Mouse (Mus musculus): ENCODE measurements at regions not wholly inside any gene's neighbourhood (a gene's known extent, or its start where the extent isn't known, plus 50 kb on each side); places are given as distances from the start of the nearest gene placed in this dataset.
A peak's percentile ranks its signal among the peaks of the same experiment; 100 is the strongest.

DNA sequence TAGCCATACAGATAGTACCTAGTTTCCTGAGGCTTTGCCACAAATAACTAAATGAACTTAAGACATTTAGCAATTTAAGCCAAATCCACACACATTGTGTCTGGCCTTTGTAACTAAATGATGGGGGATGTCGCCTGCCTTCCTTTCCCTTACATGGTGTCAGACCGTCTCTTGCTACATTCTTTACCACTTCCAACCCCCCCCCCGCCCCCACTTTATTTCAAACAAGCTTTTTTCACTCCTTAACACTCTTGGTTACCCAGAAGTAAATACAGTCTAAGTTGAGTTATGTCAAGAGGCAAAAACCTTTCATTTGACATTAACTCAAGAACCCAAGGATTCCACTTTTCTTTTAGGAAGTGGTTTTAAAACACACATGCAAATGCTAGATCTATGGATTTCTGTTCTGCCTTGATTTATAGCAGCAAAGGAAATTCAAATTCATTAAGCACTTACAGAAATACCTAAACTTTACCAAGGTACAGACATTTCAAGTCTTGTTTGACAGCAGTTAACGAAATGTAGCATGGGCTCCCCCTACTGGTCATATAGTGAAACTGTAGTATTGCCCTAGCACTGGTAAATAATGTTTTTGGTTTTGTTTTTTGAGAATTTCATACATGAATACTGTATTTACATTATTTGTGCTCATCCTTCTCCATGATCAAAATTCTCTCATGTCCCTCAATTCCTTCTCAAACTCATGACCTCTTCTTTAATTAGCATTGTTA is 80.8 kb downstream of the Avpr1a start:
- ATAC-seq, result no peak
- no peaks in the 10 kb centered on the region for H3K9me3 ChIP-seq (ENCODE audit: control insufficient read depth)
- H3K4me1 ChIP-seq (replicated peaks; ENCODE audit: control insufficient read depth, insufficient read depth, low read length), result no peaks in the 10 kb centered on the region
- H3K36me3 ChIP-seq (ENCODE audit: control insufficient read depth, insufficient read depth), result no peaks in the 10 kb centered on the region
- H3K4me3 ChIP-seq (ENCODE audit: low read depth, low read length), result no peak overlapping the region
- no peak overlapping the region for H3K9ac ChIP-seq (ENCODE audit: low read depth, low read length)
- no peaks in the 10 kb centered on the region for H3K27me3 ChIP-seq (replicated peaks; ENCODE audit: control insufficient read depth, insufficient read depth, low read length)
- no peak overlapping the region for H3K4me2 ChIP-seq (replicated peaks; ENCODE audit: low read depth)
- 28% methylated on average over 4 of the region's 4 CpGs for WGBS
- peak; percentile 92 for TF ChIP-seq CTCF (IDR thresholded peaks at IDR 0.05; ENCODE audit: low read depth)
- no peak overlapping the region for H3K27ac ChIP-seq (ENCODE audit: low read depth, low read length)

DNA sequence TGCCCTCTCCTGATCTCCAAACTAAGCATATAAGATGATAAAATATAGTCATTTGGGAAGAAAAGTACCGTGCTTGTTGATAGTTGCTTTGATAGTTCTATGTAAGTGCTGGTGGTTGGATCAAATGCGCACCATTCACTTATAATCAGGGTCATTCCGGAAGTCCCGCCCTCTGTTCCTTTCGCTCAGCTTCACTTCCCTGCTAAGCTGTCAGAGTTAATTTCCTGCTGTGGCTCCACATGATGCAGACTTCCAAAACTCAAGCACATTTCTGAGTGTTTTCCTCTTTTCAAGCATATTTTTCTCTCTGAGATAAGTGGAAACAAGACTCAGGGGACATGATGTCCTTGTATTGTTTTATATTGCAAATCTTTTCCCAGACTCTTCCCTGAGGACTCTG is 86.4 kb downstream of the Avpr1a start:
- H3K27ac ChIP-seq (ENCODE audit: low read depth, low read length), result no peak overlapping the region

GRCm38 (mm10) chr10:122535137-122535536 is 86.8 kb downstream of the Avpr1a start:
- Histone ChIP-seq H3K27ac (ENCODE audit: low read depth, low read length) (no peak overlapping the region), H3K4me1 (replicated peaks; ENCODE audit: control insufficient read depth, insufficient read depth, low read length) (no peaks in the 10 kb centered on the region), H3K4me3 (ENCODE audit: low read depth, low read length) (no peak overlapping the region), H3K36me3 (ENCODE audit: control insufficient read depth, insufficient read depth) (no peaks in the 10 kb centered on the region), H3K27me3 (replicated peaks; ENCODE audit: control insufficient read depth, insufficient read depth, low read length) (no peaks in the 10 kb centered on the region), H3K9me3 (ENCODE audit: control insufficient read depth) (no peaks in the 10 kb centered on the region), H3K9ac (ENCODE audit: low read depth, low read length) (no peak overlapping the region), H3K4me2 (replicated peaks; ENCODE audit: low read depth) (no peak overlapping the region)
- no peak for TF ChIP-seq CTCF (IDR thresholded peaks at IDR 0.05; ENCODE audit: low read depth)
- WGBS, result 55% methylated on average over 5 of the region's 5 CpGs
- ATAC-seq, result no peak

More for the DNA sequence above, 86.4 kb downstream of the Avpr1a start:
- TF ChIP-seq CTCF (IDR thresholded peaks at IDR 0.05; ENCODE audit: low read depth), result no peak
- H3K27me3 ChIP-seq (replicated peaks; ENCODE audit: control insufficient read depth, insufficient read depth, low read length), result no peaks in the 10 kb centered on the region
- no peak overlapping the region for H3K4me3 ChIP-seq (ENCODE audit: low read depth, low read length)
- H3K9ac ChIP-seq (ENCODE audit: low read depth, low read length), result no peak overlapping the region
- no peaks in the 10 kb centered on the region for H3K9me3 ChIP-seq (ENCODE audit: control insufficient read depth)
- H3K4me2 ChIP-seq (replicated peaks; ENCODE audit: low read depth), result no peak overlapping the region
- WGBS, result 72% methylated on average over 5 of the region's 5 CpGs
- H3K4me1 ChIP-seq (replicated peaks; ENCODE audit: control insufficient read depth, insufficient read depth, low read length), result no peaks in the 10 kb centered on the region
- H3K36me3 ChIP-seq (ENCODE audit: control insufficient read depth, insufficient read depth), result no peaks in the 10 kb centered on the region
- no peak for ATAC-seq

GRCm38 (mm10) chr10:122539655-122540054 is 91.4 kb downstream of the Avpr1a start:
- H3K36me3 ChIP-seq (ENCODE audit: control insufficient read depth, insufficient read depth), result no peaks in the 10 kb centered on the region
- no peaks in the 10 kb centered on the region for H3K27me3 ChIP-seq (replicated peaks; ENCODE audit: control insufficient read depth, insufficient read depth, low read length)
- peak; percentile 56; the same call in 1 of the 2 replicates for ATAC-seq
- no peak for TF ChIP-seq CTCF (IDR thresholded peaks at IDR 0.05; ENCODE audit: low read depth)
- H3K4me2 ChIP-seq (replicated peaks; ENCODE audit: low read depth), result peak overlapping the region; percentile 17
- H3K4me3 ChIP-seq (ENCODE audit: low read depth, low read length), result no peak overlapping the region
- no peaks in the 10 kb centered on the region for H3K9me3 ChIP-seq (ENCODE audit: control insufficient read depth)
- peaks cover 3% of the 10 kb centered on the region; the same call in 1 of the 2 replicates for H3K4me1 ChIP-seq (replicated peaks; ENCODE audit: control insufficient read depth, insufficient read depth, low read length)
- no peak overlapping the region for H3K27ac ChIP-seq (ENCODE audit: low read depth, low read length)
- no peak overlapping the region for H3K9ac ChIP-seq (ENCODE audit: low read depth, low read length)
- WGBS, result 39% methylated on average over 7 of the region's 7 CpGs

DNA sequence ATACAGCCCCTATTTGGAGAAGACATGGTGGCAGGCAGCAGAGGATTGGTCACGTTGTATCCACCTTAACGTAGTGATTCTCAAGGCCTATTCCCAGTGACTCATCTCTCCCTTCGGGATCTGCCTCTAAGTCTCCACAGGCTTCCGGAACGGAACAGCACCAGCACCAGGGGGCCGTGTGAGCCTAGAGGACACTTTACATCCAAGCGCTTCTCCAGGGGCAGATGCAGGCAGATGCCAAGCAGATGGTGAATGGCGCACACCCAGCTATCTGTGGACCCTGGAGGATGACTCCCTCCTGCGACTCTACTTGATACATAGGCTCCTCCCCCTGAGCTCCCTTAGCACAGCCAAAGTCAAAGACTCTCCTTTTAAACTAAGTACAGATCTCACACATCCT is 94.3 kb downstream of the Avpr1a start:
- no peak for TF ChIP-seq CTCF (IDR thresholded peaks at IDR 0.05; ENCODE audit: low read depth)
- 71% methylated on average over 9 of the region's 9 CpGs for WGBS
- Histone ChIP-seq H3K4me2 (replicated peaks; ENCODE audit: low read depth) (no peak overlapping the region), H3K27me3 (replicated peaks; ENCODE audit: control insufficient read depth, insufficient read depth, low read length) (no peaks in the 10 kb centered on the region), H3K36me3 (ENCODE audit: control insufficient read depth, insufficient read depth) (no peaks in the 10 kb centered on the region), H3K27ac (ENCODE audit: low read depth, low read length) (no peak overlapping the region), H3K4me1 (replicated peaks; ENCODE audit: control insufficient read depth, insufficient read depth, low read length) (peaks cover 3% of the 10 kb centered on the region; the same call in 1 of the 2 replicates), H3K4me3 (ENCODE audit: low read depth, low read length) (no peak overlapping the region), H3K9me3 (ENCODE audit: control insufficient read depth) (no peaks in the 10 kb centered on the region), H3K9ac (ENCODE audit: low read depth, low read length) (no peak overlapping the region)
- no peak for ATAC-seq

DNA sequence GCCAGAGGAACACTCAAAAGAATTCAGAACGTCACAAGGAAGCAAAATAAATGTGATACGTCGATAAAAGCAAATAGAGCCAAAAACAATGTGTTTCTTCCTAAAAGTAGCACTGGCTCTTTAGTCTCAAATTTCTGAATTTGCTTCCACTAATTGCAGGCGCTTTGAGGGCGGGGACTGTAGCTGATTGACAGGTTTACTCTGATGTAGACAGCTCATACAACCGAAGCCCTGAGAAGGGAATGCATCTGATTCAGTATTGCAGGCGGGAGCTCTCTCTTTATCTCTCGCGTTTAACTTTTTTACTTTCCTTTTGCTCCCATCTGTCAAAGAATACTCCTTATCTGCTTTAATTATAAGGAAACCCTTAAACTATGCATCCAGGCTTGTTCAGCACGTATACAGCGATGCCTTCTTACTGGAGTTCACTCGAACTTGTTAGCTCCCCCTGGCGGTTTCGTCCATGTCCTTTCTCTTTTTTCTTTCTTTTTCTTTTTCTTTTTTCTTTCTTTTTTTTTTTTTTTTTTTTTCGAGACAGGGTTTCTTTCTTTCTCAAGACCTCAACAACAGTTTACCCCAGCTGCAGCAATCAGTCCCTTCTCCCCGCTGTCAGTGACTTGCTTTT is 95.9 kb downstream of the Avpr1a start:
- 20% methylated on average over 16 of the region's 16 CpGs for WGBS
- Histone ChIP-seq H3K9me3 (ENCODE audit: control insufficient read depth) (no peaks in the 10 kb centered on the region), H3K27me3 (replicated peaks; ENCODE audit: control insufficient read depth, insufficient read depth, low read length) (no peaks in the 10 kb centered on the region), H3K9ac (ENCODE audit: low read depth, low read length) (no peak overlapping the region), H3K27ac (ENCODE audit: low read depth, low read length) (no peak overlapping the region), H3K4me2 (replicated peaks; ENCODE audit: low read depth) (peak overlapping the region; percentile 54), H3K4me1 (replicated peaks; ENCODE audit: control insufficient read depth, insufficient read depth, low read length) (peaks cover 3% of the 10 kb centered on the region; the same call in 1 of the 2 replicates), H3K36me3 (ENCODE audit: control insufficient read depth, insufficient read depth) (no peaks in the 10 kb centered on the region), H3K4me3 (ENCODE audit: low read depth, low read length) (peak overlapping the region; percentile 28; the same call in 1 of the 2 replicates)
- no peak for ATAC-seq
- peak; percentile 71 for TF ChIP-seq CTCF (IDR thresholded peaks at IDR 0.05; ENCODE audit: low read depth)
